ENCODE assay signal across 20 mouse cellular contexts in genomic region chr2:180897857-180898256, GRCm38 (mm10). TPM values are rescaled to one million over a fixed set of nuclear protein-coding genes. Genes with fewer than 3 reads are reported as not detected.
DNase-seq lines count a peak whose midpoint lies in the region; ATAC-seq lines count a peak whose summit lies in the region.
"Had no signal": no experiment of that assay in that cellular context is flagged by ENCODE, and none has a peak within 500 bp of the region (broad histone marks: within the 10 kb centered on the region; RNA-seq: fewer than 3 reads in every experiment).

No protein-coding gene starts in this region.

- H3K4me3 ChIP-seq in hindbrain, embryonic 12.5 days = no peak overlapping the region
- no peak overlapping the region for H3K4me3 ChIP-seq in hindbrain, embryonic 11.5 days (ENCODE audit: low read depth, low read length)
- no peak overlapping the region for H3K4me3 ChIP-seq in midbrain, embryonic 14.5 days (replicated peaks; ENCODE audit: low read depth, low read length)
- H3K4me3 ChIP-seq: heart, embryonic 13.5 days; limb, embryonic 10.5 days; liver, embryonic 12.5 days; lung, embryonic 15.5 days; myocyte had no signal

- no peak overlapping the region for H3K4me2 ChIP-seq in hindbrain, embryonic 12.5 days (replicated peaks)
- no peak overlapping the region for H3K4me2 ChIP-seq in hindbrain, embryonic 11.5 days (replicated peaks; ENCODE audit: low read depth, low read length)
- H3K4me2 ChIP-seq in midbrain, embryonic 14.5 days (ENCODE audit: low read length) = no peak overlapping the region
- H3K4me2 ChIP-seq: heart, embryonic 13.5 days; liver, embryonic 12.5 days; lung, embryonic 15.5 days had no signal

- DNase-seq in hindbrain, embryonic 11.5 days (ENCODE audit: low spot score) = no peak
- peak; percentile 44 to 50 for DNase-seq in right cerebral cortex, adult 2 months (ENCODE audit: low spot score in 2 of 2)
- DNase-seq in right cerebral cortex, postnatal 14 days = no peak
- DNase-seq in midbrain, embryonic 14.5 days = no peak
- DNase-seq in thymus, postnatal 10 days (ENCODE audit: low spot score in 2 of 2) = no peak
- DNase-seq: adrenal gland, adult 2 months; cerebellum, adult 9-10 months; heart, postnatal 4 days; kidney, adult 11 months; kidney, postnatal 14 days had no signal

- H3K9ac ChIP-seq in hindbrain, embryonic 12.5 days = no peak overlapping the region
- H3K9ac ChIP-seq in hindbrain, embryonic 11.5 days (ENCODE audit: low read depth, low read length) = no peak overlapping the region
- no peak overlapping the region for H3K9ac ChIP-seq in midbrain, embryonic 14.5 days (replicated peaks; ENCODE audit: low read length)
- H3K9ac ChIP-seq: heart, embryonic 13.5 days; liver, embryonic 12.5 days; lung, embryonic 15.5 days had no signal

- WGBS in hindbrain, embryonic 12.5 days = 72% methylated on average over 6 of the region's 6 CpGs
- WGBS in hindbrain, embryonic 11.5 days = 81% methylated on average over 6 of the region's 6 CpGs
- WGBS in midbrain, embryonic 14.5 days = 61% methylated on average over 6 of the region's 6 CpGs

- H3K27me3 ChIP-seq in hindbrain, embryonic 12.5 days = peaks cover 18% of the 10 kb centered on the region
- H3K27me3 ChIP-seq in hindbrain, embryonic 11.5 days (ENCODE audit: control insufficient read depth, insufficient read depth, low read length) = peaks cover 7% of the 10 kb centered on the region; the same call in 1 of the 2 replicates
- H3K27me3 ChIP-seq in midbrain, embryonic 14.5 days (ENCODE audit: control insufficient read depth, insufficient read depth, low read length) = no peaks in the 10 kb centered on the region

- no peak for ATAC-seq in hindbrain, embryonic 12.5 days (ENCODE audit: low FRiP score)
- no peak for ATAC-seq in hindbrain, embryonic 11.5 days (ENCODE audit: low FRiP score)
- no peak for ATAC-seq in midbrain, embryonic 14.5 days (ENCODE audit: low FRiP score, low TSS enrichment)
- no peak for ATAC-seq in megakaryocyte, adult 5-6 weeks (ENCODE audit: poor library complexity, severe bottlenecking)
- ATAC-seq: liver, embryonic 12.5 days had no signal

- peak overlapping the region; percentile 94 for H3K27ac ChIP-seq in hindbrain, embryonic 12.5 days
- H3K27ac ChIP-seq in hindbrain, embryonic 11.5 days (ENCODE audit: low read depth, low read length) = no peak overlapping the region
- H3K27ac ChIP-seq in midbrain, embryonic 14.5 days (replicated peaks; ENCODE audit: low read depth, low read length) = peak overlapping the region; percentile 63
- H3K27ac ChIP-seq: heart, embryonic 13.5 days; limb, embryonic 10.5 days; liver, embryonic 12.5 days; lung, embryonic 15.5 days had no signal

- H3K4me1 ChIP-seq in hindbrain, embryonic 12.5 days = peaks cover 35% of the 10 kb centered on the region
- H3K4me1 ChIP-seq in hindbrain, embryonic 11.5 days (replicated peaks; ENCODE audit: control insufficient read depth, insufficient read depth, low read length) = peaks cover 7% of the 10 kb centered on the region
- peaks cover 30% of the 10 kb centered on the region for H3K4me1 ChIP-seq in midbrain, embryonic 14.5 days (ENCODE audit: control insufficient read depth, insufficient read depth, low read length)

- H3K36me3 ChIP-seq in hindbrain, embryonic 12.5 days = peaks cover 5% of the 10 kb centered on the region; the same call in 1 of the 2 replicates
- no peaks in the 10 kb centered on the region for H3K36me3 ChIP-seq in hindbrain, embryonic 11.5 days (ENCODE audit: control insufficient read depth, insufficient read depth, low read length)
- peaks cover 11% of the 10 kb centered on the region for H3K36me3 ChIP-seq in midbrain, embryonic 14.5 days (ENCODE audit: control insufficient read depth, insufficient read depth, low read length)
- H3K36me3 ChIP-seq: limb, embryonic 10.5 days; liver, embryonic 12.5 days; lung, embryonic 15.5 days had no signal

- no peaks in the 10 kb centered on the region for H3K9me3 ChIP-seq in hindbrain, embryonic 12.5 days (replicated peaks)
- no peaks in the 10 kb centered on the region for H3K9me3 ChIP-seq in hindbrain, embryonic 11.5 days (ENCODE audit: control insufficient read depth, low read length)
- no peaks in the 10 kb centered on the region for H3K9me3 ChIP-seq in midbrain, embryonic 14.5 days (ENCODE audit: control insufficient read depth, low read length)
- H3K9me3 ChIP-seq: heart, embryonic 13.5 days; limb, embryonic 10.5 days; liver, embryonic 12.5 days; lung, embryonic 15.5 days had no signal

RNA-seq across cellular contexts. Expression of gene Ythdf1, which starts 22.9 kb away (rescaled TPM):
- polyA plus RNA-seq in hindbrain, embryonic 12.5 days (2016; fragmentation: Nextera tagmentation; extraction: Ambion mirVana) = 61.0 and 65.0 TPM in 2 replicates
- polyA plus RNA-seq in hindbrain, embryonic 11.5 days (2014; fragmentation: Nextera tagmentation; extraction: Ambion mirVana) = 57.3 and 69.4 TPM in 2 replicates
- 44.4 and 59.1 TPM in 2 replicates for polyA plus RNA-seq in midbrain, embryonic 14.5 days (2014; fragmentation: Nextera tagmentation; extraction: Ambion mirVana)
- total RNA-seq in megakaryocyte, adult 5-6 weeks (2015) = 54.2 and 55.4 TPM in 2 replicates
- 24.1 and 26.0 TPM in 2 replicates for total RNA-seq in megakaryocyte, adult 5-6 weeks (2017)

RNA-seq across cellular contexts. Expression of gene Birc7, which starts 31.0 kb away (rescaled TPM):
- polyA plus RNA-seq in hindbrain, embryonic 12.5 days (2016; fragmentation: Nextera tagmentation; extraction: Ambion mirVana) = 0.41 TPM in 1 of 2 replicates, not detected in the other
- polyA plus RNA-seq in hindbrain, embryonic 11.5 days (2014; fragmentation: Nextera tagmentation; extraction: Ambion mirVana) = 0.49 and 0.65 TPM in 2 replicates
- 0.18 and 0.38 TPM in 2 replicates for polyA plus RNA-seq in midbrain, embryonic 14.5 days (2014; fragmentation: Nextera tagmentation; extraction: Ambion mirVana)
- not detected in 2 replicates for total RNA-seq in megakaryocyte, adult 5-6 weeks (2015)
- not detected in 2 replicates for total RNA-seq in megakaryocyte, adult 5-6 weeks (2017)
- total RNA-seq: adrenal gland, adult 2 months; G1E; gastrocnemius, postnatal 4 days; heart, postnatal 4 days; layer of hippocampus, postnatal 14 days had no signal
- polyA plus RNA-seq: adrenal gland, adult 2 months; G1E; limb, embryonic 10.5 days; liver, embryonic 12.5 days; myocyte had no signal

RNA-seq across cellular contexts. Expression of gene Nkain4, which starts 56.6 kb away (rescaled TPM):
- polyA plus RNA-seq in hindbrain, embryonic 12.5 days (2016; fragmentation: Nextera tagmentation; extraction: Ambion mirVana) = 81.2 and 86.4 TPM in 2 replicates
- 80.5 and 91.5 TPM in 2 replicates for polyA plus RNA-seq in hindbrain, embryonic 11.5 days (2014; fragmentation: Nextera tagmentation; extraction: Ambion mirVana)
- polyA plus RNA-seq in midbrain, embryonic 14.5 days (2014; fragmentation: Nextera tagmentation; extraction: Ambion mirVana) = 89.6 and 94.9 TPM in 2 replicates
- total RNA-seq in megakaryocyte, adult 5-6 weeks (2015) = not detected in 2 replicates
- total RNA-seq in megakaryocyte, adult 5-6 weeks (2017) = not detected in 2 replicates
- total RNA-seq: G1E had no signal
- polyA plus RNA-seq: G1E, myocyte had no signal

Comparison
In these comparisons a context has a peak if more than half of its experiments do, and no peak if none do; other contexts are left out.
1. DNase-seq: peak in right cerebral cortex, adult 2 months (2 of 2); none in hindbrain, embryonic 11.5 days (single experiment), right cerebral cortex, postnatal 14 days (single experiment), midbrain, embryonic 14.5 days (single experiment) and thymus, postnatal 10 days (0 of 2).